Mouse (Mus musculus): Measurements from ENCODE around the gene Zfp385a. TPM values are rescaled to one million over a fixed set of nuclear protein-coding genes. Genes with fewer than 3 reads are reported as not detected.

Zfp385a gene
- polyA plus RNA-seq, 1 experiment from 2014 or later = 10.1 TPM

DNA sequence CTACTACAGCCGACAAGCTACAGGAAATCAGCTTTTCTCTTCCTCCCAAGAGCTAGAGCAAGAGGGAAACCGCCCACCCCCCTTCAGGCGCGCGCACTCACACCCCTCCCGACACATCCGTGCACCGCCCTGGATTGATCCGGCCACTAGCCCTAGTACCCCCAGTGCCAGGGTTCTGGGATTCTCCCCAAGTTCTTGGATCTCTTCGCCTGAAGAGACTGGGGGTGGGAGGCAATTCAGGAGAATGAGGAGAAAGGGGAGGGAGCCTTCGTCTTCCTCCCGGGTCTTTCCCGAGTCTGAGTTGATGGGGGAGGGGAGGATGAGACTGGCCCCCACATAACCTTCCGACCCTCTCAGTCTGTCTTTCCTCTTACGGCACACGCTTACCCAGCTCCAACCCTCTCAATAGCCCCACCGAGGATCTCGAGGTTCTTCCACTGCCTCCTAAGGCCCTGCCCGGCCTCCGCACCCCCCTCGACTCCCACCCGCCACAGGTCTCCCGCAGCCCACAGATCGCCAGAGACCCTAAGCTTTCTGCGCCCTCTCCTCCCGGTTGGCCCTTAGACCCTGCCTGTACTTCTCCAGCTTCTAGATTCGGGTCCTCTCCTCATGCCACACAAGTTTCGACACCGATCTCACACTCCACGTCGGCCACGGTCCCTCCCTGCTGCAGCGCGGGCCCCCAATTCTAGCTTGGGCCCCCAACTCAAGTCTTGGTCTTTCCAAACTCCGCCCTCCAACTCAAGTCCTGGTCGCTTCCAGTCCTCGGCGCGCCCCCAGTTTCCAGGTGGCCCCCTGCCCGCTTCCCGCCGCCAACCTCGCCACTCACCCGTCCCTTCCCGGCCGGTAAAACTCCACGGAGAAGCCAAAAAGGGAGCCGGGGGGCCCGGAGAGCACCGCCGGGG, 25.8 kb upstream of the Zfp385a start:
- Histone ChIP-seq H3K9ac (replicated peaks) (peak overlapping the region; percentile 87), H3K4me1 (ENCODE audit: insufficient read depth) (peaks cover 46% of the 10 kb centered on the region), H3K9me3 (ENCODE audit: low read length) (no peaks in the 10 kb centered on the region), H3K27ac (ENCODE audit: low read depth) (peak overlapping the region; percentile 88), H3K27me3 (ENCODE audit: insufficient read depth, low read length) (no peaks in the 10 kb centered on the region), H3K36me3 (replicated peaks; ENCODE audit: insufficient read depth, low read length) (no peaks in the 10 kb centered on the region), H3K4me2 (ENCODE audit: low read depth, low read length) (peak overlapping the region; percentile 85), H3K4me3 (ENCODE audit: low read depth, low read length) (peak overlapping the region; percentile 67)
- peak; percentile 69 for DNase-seq
- no peak for TF ChIP-seq EP300 (IDR thresholded peaks at IDR 0.05; ENCODE audit: low read depth)
- no peak for TF ChIP-seq CTCF (IDR thresholded peaks at IDR 0.05; ENCODE audit: low read depth)
- peak; percentile 12; the same call in 1 of the 2 replicates for ATAC-seq
- WGBS (ENCODE audit: insufficient replicate concordance) = 1% methylated on average over 51 of the region's 51 CpGs

DNA sequence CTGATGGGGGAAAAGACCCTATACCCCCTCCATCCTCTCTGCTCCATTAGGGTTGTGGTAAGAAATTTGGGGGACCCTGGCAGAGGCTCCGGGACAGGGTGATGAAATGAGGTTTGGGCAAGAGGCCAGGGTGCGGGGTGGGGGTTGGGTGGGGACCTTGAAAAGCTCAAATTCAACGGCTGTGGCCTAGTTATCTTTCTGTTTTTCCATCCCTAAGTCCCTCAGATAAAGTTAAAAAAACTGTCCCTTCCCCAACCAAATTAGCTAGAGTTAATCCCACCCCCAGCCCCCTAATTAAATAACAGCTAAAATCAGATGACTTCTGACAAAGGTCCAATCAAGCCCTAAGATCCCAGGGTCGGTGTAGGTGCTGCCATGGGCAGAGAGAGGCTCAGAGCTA, 24.9 kb upstream of the Zfp385a start:
- Histone ChIP-seq H3K27ac (ENCODE audit: low read depth) (peak overlapping the region; percentile 88), H3K27me3 (ENCODE audit: insufficient read depth, low read length) (no peaks in the 10 kb centered on the region), H3K4me2 (ENCODE audit: low read depth, low read length) (peak overlapping the region; percentile 85), H3K4me1 (ENCODE audit: insufficient read depth) (peaks cover 46% of the 10 kb centered on the region), H3K9ac (replicated peaks) (peak overlapping the region; percentile 87), H3K36me3 (replicated peaks; ENCODE audit: insufficient read depth, low read length) (no peaks in the 10 kb centered on the region), H3K9me3 (ENCODE audit: low read length) (no peaks in the 10 kb centered on the region), H3K4me3 (ENCODE audit: low read depth, low read length) (peak overlapping the region; percentile 67)
- peak; percentile 54 for DNase-seq
- ATAC-seq = no peak
- TF ChIP-seq EP300 (IDR thresholded peaks at IDR 0.05; ENCODE audit: low read depth) (peak; percentile 70; the same call in 1 of the 2 replicates), CTCF (IDR thresholded peaks at IDR 0.05; ENCODE audit: low read depth) (no peak)
- 6% methylated on average over 4 of the region's 4 CpGs for WGBS (ENCODE audit: insufficient replicate concordance)

DNA sequence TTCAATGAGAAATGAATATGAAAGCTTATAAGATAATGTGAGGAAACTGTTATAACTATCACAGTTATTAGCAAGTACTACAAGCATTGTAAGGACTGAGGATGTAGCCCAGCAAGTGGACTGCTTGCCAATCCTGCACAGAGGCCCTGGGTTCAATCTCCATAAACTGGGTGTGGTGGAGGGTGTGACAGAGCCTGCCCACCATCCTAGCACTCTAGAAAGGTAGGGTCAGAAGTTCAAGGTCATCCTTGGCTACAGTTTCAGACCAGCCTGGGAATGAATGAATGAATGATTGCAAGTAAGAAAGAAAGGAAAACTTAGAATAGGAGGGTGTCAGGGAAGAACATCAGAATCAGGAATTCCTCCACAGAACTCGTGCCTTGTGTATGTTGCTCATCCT, 23.9 kb upstream of the Zfp385a start:
- DNase-seq (no peak), ATAC-seq (no peak)
- H3K4me3 ChIP-seq (ENCODE audit: low read depth, low read length) = no peak overlapping the region
- H3K4me2 ChIP-seq (ENCODE audit: low read depth, low read length) = peak overlapping the region; percentile 85
- H3K9ac ChIP-seq (replicated peaks) = no peak overlapping the region
- H3K27me3 ChIP-seq (ENCODE audit: insufficient read depth, low read length) = no peaks in the 10 kb centered on the region
- peak overlapping the region; percentile 88 for H3K27ac ChIP-seq (ENCODE audit: low read depth)
- H3K9me3 ChIP-seq (ENCODE audit: low read length) = no peaks in the 10 kb centered on the region
- H3K36me3 ChIP-seq (replicated peaks; ENCODE audit: insufficient read depth, low read length) = no peaks in the 10 kb centered on the region
- 45% methylated on average over 1 of the region's 1 CpGs for WGBS (ENCODE audit: insufficient replicate concordance)
- peaks cover 55% of the 10 kb centered on the region for H3K4me1 ChIP-seq (ENCODE audit: insufficient read depth)
- TF ChIP-seq EP300 (IDR thresholded peaks at IDR 0.05; ENCODE audit: low read depth) (no peak), CTCF (IDR thresholded peaks at IDR 0.05; ENCODE audit: low read depth) (no peak)

DNA sequence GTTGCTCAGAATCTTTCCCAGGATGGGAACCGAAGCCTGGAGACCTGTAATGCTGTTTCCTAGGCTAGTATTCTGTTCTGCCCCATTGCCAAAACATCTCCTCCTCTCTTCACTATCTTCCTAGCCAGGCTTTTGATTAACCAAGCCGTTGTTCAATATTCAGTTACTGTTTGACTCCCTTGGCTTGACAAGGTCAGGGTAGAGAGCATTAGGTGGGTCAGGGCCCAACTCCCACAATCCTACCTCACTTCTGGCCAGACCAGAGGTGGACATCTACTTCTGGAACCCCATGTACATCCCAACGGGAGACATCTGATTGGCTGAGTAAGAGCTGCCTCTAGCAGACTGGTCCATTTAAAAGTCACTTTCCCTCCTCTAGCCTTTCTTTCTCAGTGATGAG, 23.1 kb upstream of the Zfp385a start:
- H3K36me3 ChIP-seq (replicated peaks; ENCODE audit: insufficient read depth, low read length) = no peaks in the 10 kb centered on the region
- no peak overlapping the region; the same call in 1 of the 2 replicates for H3K9ac ChIP-seq (replicated peaks)
- peaks cover 62% of the 10 kb centered on the region for H3K4me1 ChIP-seq (ENCODE audit: insufficient read depth)
- DNase-seq (no peak), ATAC-seq (peak; percentile 58)
- peak overlapping the region; percentile 55 for H3K27ac ChIP-seq (ENCODE audit: low read depth)
- TF ChIP-seq EP300 (IDR thresholded peaks at IDR 0.05; ENCODE audit: low read depth) (0 out of 2 replicates have a peak, but pooled peaks have one; percentile 3), CTCF (IDR thresholded peaks at IDR 0.05; ENCODE audit: low read depth) (no peak)
- no peaks in the 10 kb centered on the region for H3K9me3 ChIP-seq (ENCODE audit: low read length)
- H3K4me2 ChIP-seq (ENCODE audit: low read depth, low read length) = peak overlapping the region; percentile 45; the same call in 1 of the 2 replicates
- H3K27me3 ChIP-seq (ENCODE audit: insufficient read depth, low read length) = no peaks in the 10 kb centered on the region
- 36% methylated on average over 3 of the region's 3 CpGs for WGBS (ENCODE audit: insufficient replicate concordance)
- no peak overlapping the region for H3K4me3 ChIP-seq (ENCODE audit: low read depth, low read length)

DNA sequence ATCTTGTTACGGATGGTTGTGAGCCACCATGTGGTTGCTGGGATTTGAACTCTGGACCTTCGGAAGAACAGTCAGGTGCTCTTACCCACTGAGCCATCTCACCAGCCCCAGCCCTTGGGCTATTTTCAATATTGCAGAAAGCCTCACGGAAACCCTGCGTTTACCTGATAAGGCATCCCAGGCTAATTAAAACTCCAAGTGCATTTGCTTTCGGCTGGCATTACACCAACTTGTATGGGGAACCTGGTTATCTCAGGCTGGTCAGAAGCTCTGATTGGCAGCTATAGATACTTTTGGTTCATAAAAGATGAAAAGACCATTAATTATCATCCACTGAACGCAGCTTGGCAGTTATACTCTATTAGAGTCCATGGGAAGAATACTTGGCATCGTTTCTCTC, 22.4 kb upstream of the Zfp385a start:
- Histone ChIP-seq H3K4me2 (ENCODE audit: low read depth, low read length) (peak overlapping the region; percentile 45), H3K4me3 (ENCODE audit: low read depth, low read length) (no peak overlapping the region), H3K4me1 (ENCODE audit: insufficient read depth) (peaks cover 62% of the 10 kb centered on the region), H3K9ac (replicated peaks) (no peak overlapping the region; the same call in 1 of the 2 replicates), H3K27ac (ENCODE audit: low read depth) (peak overlapping the region; percentile 55; the same call in 1 of the 2 replicates), H3K36me3 (replicated peaks; ENCODE audit: insufficient read depth, low read length) (no peaks in the 10 kb centered on the region), H3K27me3 (ENCODE audit: insufficient read depth, low read length) (no peaks in the 10 kb centered on the region), H3K9me3 (ENCODE audit: low read length) (no peaks in the 10 kb centered on the region)
- 42% methylated on average over 6 of the region's 7 CpGs for WGBS (ENCODE audit: insufficient replicate concordance)
- ATAC-seq = peak; percentile 22
- TF ChIP-seq EP300 (IDR thresholded peaks at IDR 0.05; ENCODE audit: low read depth) = peak; percentile 88
- TF ChIP-seq CTCF (IDR thresholded peaks at IDR 0.05; ENCODE audit: low read depth) = no peak
- no peak for DNase-seq

DNA sequence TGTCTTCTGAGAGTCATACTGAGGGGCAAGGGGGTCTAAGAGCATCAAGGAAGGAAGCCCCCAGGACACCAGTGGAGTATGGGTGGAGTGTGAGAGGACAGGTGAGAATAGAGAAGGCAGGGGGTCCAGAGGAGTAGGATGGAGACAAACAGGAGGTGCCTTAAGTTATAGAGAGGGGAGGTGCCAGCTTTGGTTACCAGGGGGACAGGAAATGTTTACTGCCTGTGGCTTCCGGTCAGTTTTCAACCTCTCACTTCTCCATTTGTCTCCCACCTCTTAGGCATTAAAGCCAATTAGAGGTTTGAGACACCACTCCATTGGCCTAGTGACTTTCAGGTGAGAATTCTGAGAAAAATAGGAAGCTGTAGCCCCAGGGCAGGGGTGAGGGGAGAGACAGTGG, 21.4 kb upstream of the Zfp385a start:
- no peak for ATAC-seq
- Histone ChIP-seq H3K4me2 (ENCODE audit: low read depth, low read length) (no peak overlapping the region), H3K4me1 (ENCODE audit: insufficient read depth) (peaks cover 55% of the 10 kb centered on the region), H3K4me3 (ENCODE audit: low read depth, low read length) (no peak overlapping the region), H3K9ac (replicated peaks) (0 out of 2 replicates have a peak overlapping the region, but pooled peaks have one; percentile 3), H3K9me3 (ENCODE audit: low read length) (no peaks in the 10 kb centered on the region), H3K27ac (ENCODE audit: low read depth) (peak overlapping the region; percentile 62), H3K36me3 (replicated peaks; ENCODE audit: insufficient read depth, low read length) (peaks cover 7% of the 10 kb centered on the region), H3K27me3 (ENCODE audit: insufficient read depth, low read length) (no peaks in the 10 kb centered on the region)
- no peak for DNase-seq
- WGBS (ENCODE audit: insufficient replicate concordance) = 30% methylated on average over 1 of the region's 1 CpGs
- TF ChIP-seq CTCF (IDR thresholded peaks at IDR 0.05; ENCODE audit: low read depth) (no peak), EP300 (IDR thresholded peaks at IDR 0.05; ENCODE audit: low read depth) (no peak)

Measured in liver, postnatal 0 days (tissue).